Mouse (Mus musculus): ENCODE data around the gene Lrig2. TPM values are rescaled to one million over a fixed set of nuclear protein-coding genes. Genes with fewer than 3 reads are reported as not detected.

The Lrig2 gene
- polyA plus RNA-seq, 1 experiment from 2014 or later = 33.8 TPM

DNA sequence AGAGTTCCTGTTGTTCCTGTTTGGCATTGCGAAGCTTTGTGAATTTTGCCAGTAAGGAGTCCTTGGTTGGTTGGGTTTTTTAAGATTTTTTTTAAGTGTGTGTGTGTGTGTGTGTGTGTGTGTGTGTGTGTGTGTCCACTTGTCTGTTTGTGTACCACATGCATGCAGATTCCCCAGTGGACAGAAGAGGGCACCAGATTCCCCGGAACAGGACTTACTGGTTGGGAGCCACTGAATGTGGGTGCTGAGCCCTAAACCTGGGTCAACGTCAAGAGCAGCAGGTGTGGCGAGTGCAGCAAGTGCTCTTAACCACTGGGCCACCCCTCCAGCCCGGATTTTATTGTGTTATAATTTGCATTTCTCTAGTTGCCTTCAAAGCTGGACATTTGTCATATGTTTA, 5.4 kb upstream of the Lrig2 start:
- WGBS = 86% methylated on average over 5 of the region's 5 CpGs
- H3K9ac ChIP-seq (replicated peaks; ENCODE audit: low read depth, low read length) = no peak overlapping the region

DNA sequence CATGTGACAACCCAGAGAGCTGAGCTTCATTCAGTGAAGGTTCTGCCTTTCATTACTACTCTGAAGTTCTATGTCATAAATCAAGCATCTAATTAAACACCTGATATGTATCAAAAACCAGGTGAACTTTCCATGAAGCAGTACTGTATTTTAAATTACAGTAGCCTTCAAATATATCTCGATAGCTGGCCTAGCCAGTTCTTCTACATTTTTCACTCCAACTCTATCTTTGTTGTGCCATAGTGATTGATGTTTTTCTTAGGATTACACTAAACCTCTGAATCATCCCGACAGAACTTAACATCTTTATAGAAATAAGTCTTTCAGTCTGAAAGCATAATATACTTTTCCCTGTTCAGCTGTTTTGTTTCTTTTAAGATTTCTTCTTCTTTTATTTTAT, 2.8 kb upstream of the Lrig2 start:
- Histone ChIP-seq H3K4me3 (ENCODE audit: low read depth, low read length) (no peak overlapping the region), H3K9ac (replicated peaks; ENCODE audit: low read depth, low read length) (no peak overlapping the region), H3K36me3 (ENCODE audit: control insufficient read depth, insufficient read depth, low read length) (no peaks in the 10 kb centered on the region), H3K9me3 (ENCODE audit: control insufficient read depth, low read length) (no peaks in the 10 kb centered on the region), H3K27ac (ENCODE audit: low read depth, low read length) (no peak overlapping the region), H3K4me2 (ENCODE audit: low read depth, low read length) (no peak overlapping the region), H3K4me1 (ENCODE audit: control insufficient read depth, insufficient read depth, low read length) (peaks cover 11% of the 10 kb centered on the region), H3K27me3 (ENCODE audit: control insufficient read depth, insufficient read depth, low read length) (no peaks in the 10 kb centered on the region)
- ATAC-seq (ENCODE audit: low read depth) = no peak
- 91% methylated on average over 2 of the region's 2 CpGs for WGBS

More for the DNA sequence above, 5.4 kb upstream of the Lrig2 start:
- no peak overlapping the region for H3K27ac ChIP-seq (ENCODE audit: low read depth, low read length)
- no peaks in the 10 kb centered on the region for H3K9me3 ChIP-seq (ENCODE audit: control insufficient read depth, low read length)
- no peak for ATAC-seq (ENCODE audit: low read depth)
- no peak overlapping the region for H3K4me3 ChIP-seq (ENCODE audit: low read depth, low read length)
- H3K4me1 ChIP-seq (ENCODE audit: control insufficient read depth, insufficient read depth, low read length) = peaks cover 4% of the 10 kb centered on the region; the same call in 1 of the 2 replicates
- H3K36me3 ChIP-seq (ENCODE audit: control insufficient read depth, insufficient read depth, low read length) = no peaks in the 10 kb centered on the region
- no peak overlapping the region for H3K4me2 ChIP-seq (ENCODE audit: low read depth, low read length)
- H3K27me3 ChIP-seq (ENCODE audit: control insufficient read depth, insufficient read depth, low read length) = no peaks in the 10 kb centered on the region

DNA sequence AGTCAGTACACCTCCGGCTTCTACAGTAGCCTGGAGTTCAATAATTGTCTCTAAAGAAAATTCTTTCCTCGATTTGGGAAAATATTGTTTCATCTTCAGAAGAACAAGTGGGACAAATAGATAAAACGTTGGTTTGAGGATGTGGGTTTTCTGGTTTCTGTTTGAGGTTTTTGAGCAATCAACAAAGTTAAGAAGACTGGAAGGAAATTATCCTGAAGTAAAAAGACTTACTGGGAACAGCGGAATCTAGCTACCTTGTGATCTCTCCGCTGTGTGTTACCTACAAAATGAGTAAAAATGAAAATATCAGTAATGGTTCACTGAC, 668 bp upstream of the Lrig2 start:
- peak overlapping the region; percentile 55 for H3K4me2 ChIP-seq (ENCODE audit: low read depth, low read length)
- H3K27ac ChIP-seq (ENCODE audit: low read depth, low read length) = peak overlapping the region; percentile 98
- WGBS = 27% methylated on average over 5 of the region's 5 CpGs
- H3K9ac ChIP-seq (replicated peaks; ENCODE audit: low read depth, low read length) = peak overlapping the region; percentile 61
- peak overlapping the region; percentile 81 for H3K4me3 ChIP-seq (ENCODE audit: low read depth, low read length)
- ATAC-seq (ENCODE audit: low read depth) = no peak
- H3K4me1 ChIP-seq (ENCODE audit: control insufficient read depth, insufficient read depth, low read length) = peaks cover 18% of the 10 kb centered on the region
- no peaks in the 10 kb centered on the region for H3K36me3 ChIP-seq (ENCODE audit: control insufficient read depth, insufficient read depth, low read length)
- H3K9me3 ChIP-seq (ENCODE audit: control insufficient read depth, low read length) = no peaks in the 10 kb centered on the region
- H3K27me3 ChIP-seq (ENCODE audit: control insufficient read depth, insufficient read depth, low read length) = no peaks in the 10 kb centered on the region

GRCm38 (mm10) chr3:104510771-104511429, 818 bp downstream of the Lrig2 start:
- WGBS = under 1% methylated on average over 14 of the region's 14 CpGs
- Histone ChIP-seq H3K9me3 (ENCODE audit: control insufficient read depth, low read length) (no peaks in the 10 kb centered on the region), H3K36me3 (ENCODE audit: control insufficient read depth, insufficient read depth, low read length) (no peaks in the 10 kb centered on the region), H3K4me2 (ENCODE audit: low read depth, low read length) (peak overlapping the region; percentile 66), H3K9ac (replicated peaks; ENCODE audit: low read depth, low read length) (peak overlapping the region; percentile 92), H3K4me3 (ENCODE audit: low read depth, low read length) (peak overlapping the region; percentile 81), H3K27me3 (ENCODE audit: control insufficient read depth, insufficient read depth, low read length) (no peaks in the 10 kb centered on the region), H3K27ac (ENCODE audit: low read depth, low read length) (peak overlapping the region; percentile 98), H3K4me1 (ENCODE audit: control insufficient read depth, insufficient read depth, low read length) (peaks cover 18% of the 10 kb centered on the region)
- ATAC-seq (ENCODE audit: low read depth) = peak; percentile 36

GRCm38 (mm10) chr3:104501648-104502047, 10.1 kb downstream of the Lrig2 start:
- no peak overlapping the region for H3K4me3 ChIP-seq (ENCODE audit: low read depth, low read length)
- no peak for ATAC-seq (ENCODE audit: low read depth)
- H3K9me3 ChIP-seq (ENCODE audit: control insufficient read depth, low read length) = no peaks in the 10 kb centered on the region
- H3K36me3 ChIP-seq (ENCODE audit: control insufficient read depth, insufficient read depth, low read length) = 0 out of 2 replicates have a peak, but pooled peaks cover 4% of the 10 kb centered on the region
- WGBS = 72% methylated on average over 2 of the region's 2 CpGs
- no peak overlapping the region for H3K4me2 ChIP-seq (ENCODE audit: low read depth, low read length)
- H3K27me3 ChIP-seq (ENCODE audit: control insufficient read depth, insufficient read depth, low read length) = no peaks in the 10 kb centered on the region
- no peak overlapping the region for H3K27ac ChIP-seq (ENCODE audit: low read depth, low read length)
- H3K9ac ChIP-seq (replicated peaks; ENCODE audit: low read depth, low read length) = no peak overlapping the region
- peaks cover 6% of the 10 kb centered on the region; the same call in 1 of the 2 replicates for H3K4me1 ChIP-seq (ENCODE audit: control insufficient read depth, insufficient read depth, low read length)

GRCm38 (mm10) chr3:104500881-104501280, 10.8 kb downstream of the Lrig2 start:
- WGBS = 44% methylated on average over 2 of the region's 2 CpGs
- Histone ChIP-seq H3K36me3 (ENCODE audit: control insufficient read depth, insufficient read depth, low read length) (peaks cover 4% of the 10 kb centered on the region; the same call in 1 of the 2 replicates), H3K4me2 (ENCODE audit: low read depth, low read length) (no peak overlapping the region), H3K9ac (replicated peaks; ENCODE audit: low read depth, low read length) (no peak overlapping the region), H3K4me1 (ENCODE audit: control insufficient read depth, insufficient read depth, low read length) (peaks cover 6% of the 10 kb centered on the region; the same call in 1 of the 2 replicates), H3K27ac (ENCODE audit: low read depth, low read length) (no peak overlapping the region), H3K9me3 (ENCODE audit: control insufficient read depth, low read length) (no peaks in the 10 kb centered on the region), H3K4me3 (ENCODE audit: low read depth, low read length) (no peak overlapping the region), H3K27me3 (ENCODE audit: control insufficient read depth, insufficient read depth, low read length) (no peaks in the 10 kb centered on the region)
- ATAC-seq (ENCODE audit: low read depth) = peak; percentile 79; the same call in 1 of the 2 replicates

GRCm38 (mm10) chr3:104496176-104496575, 15.5 kb downstream of the Lrig2 start:
- Histone ChIP-seq H3K36me3 (ENCODE audit: control insufficient read depth, insufficient read depth, low read length) (peaks cover 21% of the 10 kb centered on the region), H3K27me3 (ENCODE audit: control insufficient read depth, insufficient read depth, low read length) (no peaks in the 10 kb centered on the region), H3K9ac (replicated peaks; ENCODE audit: low read depth, low read length) (no peak overlapping the region), H3K9me3 (ENCODE audit: control insufficient read depth, low read length) (no peaks in the 10 kb centered on the region), H3K27ac (ENCODE audit: low read depth, low read length) (no peak overlapping the region), H3K4me3 (ENCODE audit: low read depth, low read length) (no peak overlapping the region), H3K4me2 (ENCODE audit: low read depth, low read length) (no peak overlapping the region), H3K4me1 (ENCODE audit: control insufficient read depth, insufficient read depth, low read length) (peaks cover 2% of the 10 kb centered on the region; the same call in 1 of the 2 replicates)
- ATAC-seq (ENCODE audit: low read depth) = no peak
- WGBS = 95% methylated on average over 4 of the region's 4 CpGs

DNA sequence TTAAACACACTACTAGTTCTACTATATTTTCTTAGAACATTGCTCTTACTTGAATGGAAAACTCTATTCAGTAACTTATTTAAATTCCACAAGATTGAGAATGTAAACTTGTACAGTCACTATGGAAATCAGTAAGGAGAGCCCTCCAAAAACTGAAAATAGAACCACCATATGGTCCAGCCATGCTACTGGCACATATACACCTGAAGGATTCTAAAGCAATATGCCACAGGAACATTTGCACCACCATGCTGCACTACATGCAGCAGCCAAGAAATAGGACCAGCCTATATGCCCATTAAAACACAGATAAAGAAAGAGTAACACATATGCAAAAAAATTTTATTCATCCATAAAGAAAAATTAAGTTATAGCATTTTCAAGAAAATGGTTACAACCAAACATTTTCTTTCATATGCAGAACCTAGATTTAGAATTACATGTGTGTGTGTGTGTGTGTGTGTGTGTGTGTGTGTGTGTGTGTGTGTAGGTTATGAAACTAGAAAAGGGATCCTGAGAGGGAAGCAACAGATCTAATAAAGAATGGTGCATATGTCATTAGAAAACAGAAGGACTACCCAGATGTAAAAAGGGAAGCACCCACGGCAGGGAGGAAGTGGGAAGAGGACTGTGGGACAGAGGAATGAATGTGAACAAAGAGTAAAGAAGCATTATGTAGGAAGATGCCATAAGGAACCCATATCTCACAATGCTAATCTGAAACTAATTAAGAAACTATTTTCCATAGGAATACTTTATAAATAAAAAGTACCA, 30.6 kb downstream of the Lrig2 start:
- Histone ChIP-seq H3K9me3 (ENCODE audit: control insufficient read depth, low read length) (no peaks in the 10 kb centered on the region), H3K27me3 (ENCODE audit: control insufficient read depth, insufficient read depth, low read length) (no peaks in the 10 kb centered on the region), H3K9ac (replicated peaks; ENCODE audit: low read depth, low read length) (no peak overlapping the region), H3K4me2 (ENCODE audit: low read depth, low read length) (no peak overlapping the region), H3K4me1 (ENCODE audit: control insufficient read depth, insufficient read depth, low read length) (no peaks in the 10 kb centered on the region), H3K27ac (ENCODE audit: low read depth, low read length) (no peak overlapping the region), H3K4me3 (ENCODE audit: low read depth, low read length) (no peak overlapping the region), H3K36me3 (ENCODE audit: control insufficient read depth, insufficient read depth, low read length) (peaks cover 19% of the 10 kb centered on the region)
- ATAC-seq (ENCODE audit: low read depth) = no peak
- 72% methylated on average over 1 of the region's 1 CpGs for WGBS

GRCm38 (mm10) chr3:104478056-104478455, 33.7 kb downstream of the Lrig2 start:
- no peak overlapping the region for H3K4me2 ChIP-seq (ENCODE audit: low read depth, low read length)
- no peaks in the 10 kb centered on the region for H3K27me3 ChIP-seq (ENCODE audit: control insufficient read depth, insufficient read depth, low read length)
- no peak overlapping the region for H3K27ac ChIP-seq (ENCODE audit: low read depth, low read length)
- 92% methylated on average over 1 of the region's 1 CpGs for WGBS
- no peaks in the 10 kb centered on the region for H3K9me3 ChIP-seq (ENCODE audit: control insufficient read depth, low read length)
- no peak overlapping the region for H3K4me3 ChIP-seq (ENCODE audit: low read depth, low read length)
- H3K4me1 ChIP-seq (ENCODE audit: control insufficient read depth, insufficient read depth, low read length) = no peaks in the 10 kb centered on the region
- peaks cover 26% of the 10 kb centered on the region for H3K36me3 ChIP-seq (ENCODE audit: control insufficient read depth, insufficient read depth, low read length)
- no peak for ATAC-seq (ENCODE audit: low read depth)
- H3K9ac ChIP-seq (replicated peaks; ENCODE audit: low read depth, low read length) = no peak overlapping the region

Data from neural tube, embryonic 14.5 days (tissue).